Mouse (Mus musculus) limb, embryonic 13.5 days (tissue): ENCODE results near the gene Jund. TPM values are rescaled to one million over a fixed set of nuclear protein-coding genes. Genes with fewer than 3 reads are reported as not detected.

ENCODE experiments used
- ATAC-seq: fragments of 200-750 bp; cut with Nextera tagmentation; 2 replicates; pipeline ENCODE4 v1.8.0; 2017; ENCODE audit warnings: low read depth, moderate number of reproducible peaks, moderate TSS enrichment; ENCODE audit not compliant: low FRiP score
- H3K27ac ChIP-seq: fragments of 300-500 bp; sonication (generic); 2 replicates; pipeline ENCODE4 v1.5.1; 2015; ENCODE audit warnings: inconsistent platforms, mild to moderate bottlenecking, moderate library complexity
- H3K27me3 ChIP-seq: fragments of 300-500 bp; sonication (generic); 2 replicates; pipeline ENCODE4 v1.6.1; 2015; ENCODE audit warnings: mild to moderate bottlenecking, inconsistent platforms
- H3K36me3 ChIP-seq: fragments of 300-500 bp; sonication (generic); 2 replicates; pipeline ENCODE4 v1.6.1; 2015; ENCODE audit warnings: inconsistent platforms, mild to moderate bottlenecking, moderate library complexity
- H3K4me1 ChIP-seq: fragments of 300-500 bp; sonication (generic); 2 replicates; pipeline ENCODE4 v1.6.1; 2015; ENCODE audit warnings: inconsistent platforms
- H3K4me2 ChIP-seq: fragments of 300-500 bp; sonication (generic); replicated peaks from 2 replicates; pipeline ENCODE4 v1.6.1; 2015; ENCODE audit warnings: inconsistent platforms, mild to moderate bottlenecking, moderate library complexity
- H3K4me3 ChIP-seq: fragments of 300-500 bp; sonication (generic); 2 replicates; pipeline ENCODE4 v1.5.1; 2015; ENCODE audit warnings: moderate library complexity, mild to moderate bottlenecking, inconsistent platforms
- H3K9ac ChIP-seq: fragments of 300-500 bp; sonication (generic); 2 replicates; pipeline ENCODE4 v1.6.1; 2015; ENCODE audit warnings: mild to moderate bottlenecking, inconsistent platforms
- H3K9me3 ChIP-seq: fragments of 300-500 bp; sonication (generic); 2 replicates; pipeline ENCODE4 v1.6.1; 2016; ENCODE audit warnings: inconsistent platforms
- WGBS: fragments of 180-500 bp; shearing (Covaris S2); methylation state at CpG from one replicate; pipeline ENCODE4 v1.1.7; 2015; 5-methylcytosine and 5-hydroxymethylcytosine counted together
- polyA plus RNA-seq: library from polyadenylated mRNA; unstranded; fragments of >200 nt; fragmentation: Nextera tagmentation; extraction: Ambion mirVana; gene quantifications from 2 replicates; pipeline ENCODE4 v1.2.1, GENCODE M21; 2015

The Jund gene
- polyA plus RNA-seq, 1 experiment from 2014 or later, result 61.1 TPM

GRCm38 (mm10) chr8:70693636-70694035, 5.1 kb upstream of the Jund start:
- no peak overlapping the region for H3K4me3 ChIP-seq
- H3K27me3 ChIP-seq, result no peaks in the 10 kb centered on the region
- H3K9ac ChIP-seq, result no peak overlapping the region
- 70% methylated on average over 5 of the region's 5 CpGs for WGBS
- no peak for ATAC-seq
- no peak overlapping the region for H3K27ac ChIP-seq
- H3K36me3 ChIP-seq, result no peaks in the 10 kb centered on the region
- peaks cover 70% of the 10 kb centered on the region for H3K4me1 ChIP-seq
- no peak overlapping the region for H3K4me2 ChIP-seq
- no peaks in the 10 kb centered on the region for H3K9me3 ChIP-seq

GRCm38 (mm10) chr8:70695318-70696018, 3.3 kb upstream of the Jund start:
- ATAC-seq, result no peak
- H3K9ac ChIP-seq, result peak overlapping the region; percentile 25
- WGBS, result 20% methylated on average over 32 of the region's 32 CpGs
- peaks cover 62% of the 10 kb centered on the region for H3K4me1 ChIP-seq
- H3K36me3 ChIP-seq, result no peaks in the 10 kb centered on the region
- H3K4me2 ChIP-seq, result peak overlapping the region; percentile 75
- H3K4me3 ChIP-seq, result no peak overlapping the region
- H3K27me3 ChIP-seq, result no peaks in the 10 kb centered on the region
- peak overlapping the region; percentile 94 for H3K27ac ChIP-seq
- H3K9me3 ChIP-seq, result no peaks in the 10 kb centered on the region

- H3K4me1 ChIP-seq, result peaks cover 63% of the 10 kb centered on the region
- peak overlapping the region; percentile 35; the same call in 1 of the 2 replicates for H3K9ac ChIP-seq
- H3K36me3 ChIP-seq, result peaks cover 1% of the 10 kb centered on the region; the same call in 1 of the 2 replicates
- no peak; the same call in 1 of the 2 replicates for ATAC-seq
- no peaks in the 10 kb centered on the region for H3K27me3 ChIP-seq
- H3K4me3 ChIP-seq, result peak overlapping the region; percentile 26
- H3K9me3 ChIP-seq, result no peaks in the 10 kb centered on the region
- peak overlapping the region; percentile 75 for H3K4me2 ChIP-seq
- peak overlapping the region; percentile 94 for H3K27ac ChIP-seq
- 6% methylated on average over 30 of the region's 31 CpGs for WGBS
These were observed 2.5 kb upstream of the Jund start for GRCm38 (mm10) chr8:70696019-70696885.

GRCm38 (mm10) chr8:70696946-70697345, 1.8 kb upstream of the Jund start:
- WGBS, result 11% methylated on average over 4 of the region's 4 CpGs
- H3K9ac ChIP-seq, result peak overlapping the region; percentile 35
- peak overlapping the region; percentile 26 for H3K4me3 ChIP-seq
- peaks cover 64% of the 10 kb centered on the region for H3K4me1 ChIP-seq
- peak overlapping the region; percentile 75 for H3K4me2 ChIP-seq
- no peaks in the 10 kb centered on the region for H3K27me3 ChIP-seq
- H3K27ac ChIP-seq, result peak overlapping the region; percentile 94
- peaks cover 6% of the 10 kb centered on the region; the same call in 1 of the 2 replicates for H3K36me3 ChIP-seq
- no peak for ATAC-seq
- H3K9me3 ChIP-seq, result no peaks in the 10 kb centered on the region

- Histone ChIP-seq H3K4me3 (peak overlapping the region; percentile 97), H3K27me3 (no peaks in the 10 kb centered on the region), H3K36me3 (peaks cover 6% of the 10 kb centered on the region; the same call in 1 of the 2 replicates), H3K4me2 (peak overlapping the region; percentile 75), H3K9me3 (no peaks in the 10 kb centered on the region), H3K27ac (peak overlapping the region; percentile 94), H3K4me1 (peaks cover 64% of the 10 kb centered on the region), H3K9ac (peak overlapping the region; percentile 66; the same call in 1 of the 2 replicates)
- ATAC-seq, result no peak
- 73% methylated on average over 12 of the region's 12 CpGs for WGBS
These were observed 1.1 kb upstream of the Jund start for GRCm38 (mm10) chr8:70697366-70698250.

GRCm38 (mm10) chr8:70699116-70699833, 526 bp downstream of the Jund start:
- no peak; the same call in 1 of the 2 replicates for ATAC-seq
- under 1% methylated on average over 88 of the region's 89 CpGs for WGBS
- H3K4me2 ChIP-seq, result peak overlapping the region; percentile 75
- peaks cover 15% of the 10 kb centered on the region; the same call in 1 of the 2 replicates for H3K36me3 ChIP-seq
- peaks cover 60% of the 10 kb centered on the region for H3K4me1 ChIP-seq
- H3K27ac ChIP-seq, result peak overlapping the region; percentile 98
- no peaks in the 10 kb centered on the region for H3K9me3 ChIP-seq
- H3K27me3 ChIP-seq, result no peaks in the 10 kb centered on the region
- peak overlapping the region; percentile 100 for H3K9ac ChIP-seq
- peak overlapping the region; percentile 97 for H3K4me3 ChIP-seq

- ATAC-seq, result no peak
- under 1% methylated on average over 53 of the region's 59 CpGs for WGBS
- H3K4me2 ChIP-seq, result peak overlapping the region; percentile 75
- peaks cover 55% of the 10 kb centered on the region for H3K4me1 ChIP-seq
- H3K9me3 ChIP-seq, result no peaks in the 10 kb centered on the region
- peak overlapping the region; percentile 97 for H3K4me3 ChIP-seq
- peaks cover 15% of the 10 kb centered on the region; the same call in 1 of the 2 replicates for H3K36me3 ChIP-seq
- H3K27me3 ChIP-seq, result no peaks in the 10 kb centered on the region
- peak overlapping the region; percentile 100 for H3K9ac ChIP-seq
- peak overlapping the region; percentile 98 for H3K27ac ChIP-seq
These were observed 1.2 kb downstream of the Jund start for GRCm38 (mm10) chr8:70699834-70700554.

- Histone ChIP-seq H3K4me2 (peak overlapping the region; percentile 75), H3K36me3 (peaks cover 15% of the 10 kb centered on the region; the same call in 1 of the 2 replicates), H3K4me3 (peak overlapping the region; percentile 97), H3K4me1 (peaks cover 49% of the 10 kb centered on the region), H3K27ac (peak overlapping the region; percentile 98), H3K9me3 (no peaks in the 10 kb centered on the region), H3K9ac (peak overlapping the region; percentile 100), H3K27me3 (no peaks in the 10 kb centered on the region)
- whole genome bisulfite sequencing, result under 1% methylated on average over 20 of the region's 20 CpGs
- ATAC-seq, result no peak
These were observed 1.8 kb downstream of the Jund start for GRCm38 (mm10) chr8:70700555-70700922.

GRCm38 (mm10) chr8:70701048-70701981, 2.6 kb downstream of the Jund start:
- peak overlapping the region; percentile 75 for H3K4me2 ChIP-seq
- H3K4me3 ChIP-seq, result peak overlapping the region; percentile 97
- no peak for ATAC-seq
- H3K36me3 ChIP-seq, result peaks cover 15% of the 10 kb centered on the region; the same call in 1 of the 2 replicates
- H3K27ac ChIP-seq, result peak overlapping the region; percentile 79
- no peaks in the 10 kb centered on the region for H3K9me3 ChIP-seq
- H3K4me1 ChIP-seq, result peaks cover 41% of the 10 kb centered on the region
- H3K27me3 ChIP-seq, result no peaks in the 10 kb centered on the region
- peak overlapping the region; percentile 100 for H3K9ac ChIP-seq
- 54% methylated on average over 10 of the region's 10 CpGs for WGBS
